Mouse (Mus musculus): Measurements from ENCODE around the gene Gphb5.
"Not testable (repeated sequence)": the region's sequence is repeated elsewhere in the genome, so short reads cannot be mapped to it uniquely, and the experiment has no call there.

Gene Gphb5

DNA sequence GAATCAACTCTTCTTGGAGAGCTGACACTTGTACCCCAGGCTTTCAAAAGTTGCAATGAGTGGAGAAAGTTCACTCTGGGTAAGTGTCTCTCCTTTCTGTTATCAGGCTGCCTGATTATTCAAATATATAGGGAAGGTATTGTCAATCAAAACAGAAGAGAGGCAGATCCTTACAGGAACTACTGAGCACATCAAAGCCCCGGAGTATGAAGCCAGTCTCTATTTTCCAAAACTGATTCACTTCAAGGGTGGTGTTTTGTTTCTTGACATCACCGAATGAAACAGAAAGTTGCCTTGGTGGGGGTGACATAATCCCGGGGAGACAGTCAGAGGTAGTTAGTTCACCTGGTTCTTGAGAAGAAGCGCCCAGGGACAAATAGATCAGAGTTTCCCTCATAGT lies at the start of gene Gphb5:
Gene Gphb5 (minus strand): TSS at position 101 of the 400 bp plus-strand sequence.
- no peak for DNase-seq (ENCODE audit: low spot score in 2 of 2)

- DNase-seq (ENCODE audit: low spot score in 2 of 2) = no peak
Observed at GRCm38 (mm10) chr12:75466206-75466605, 49.6 kb upstream of the Gphb5 start.

DNA sequence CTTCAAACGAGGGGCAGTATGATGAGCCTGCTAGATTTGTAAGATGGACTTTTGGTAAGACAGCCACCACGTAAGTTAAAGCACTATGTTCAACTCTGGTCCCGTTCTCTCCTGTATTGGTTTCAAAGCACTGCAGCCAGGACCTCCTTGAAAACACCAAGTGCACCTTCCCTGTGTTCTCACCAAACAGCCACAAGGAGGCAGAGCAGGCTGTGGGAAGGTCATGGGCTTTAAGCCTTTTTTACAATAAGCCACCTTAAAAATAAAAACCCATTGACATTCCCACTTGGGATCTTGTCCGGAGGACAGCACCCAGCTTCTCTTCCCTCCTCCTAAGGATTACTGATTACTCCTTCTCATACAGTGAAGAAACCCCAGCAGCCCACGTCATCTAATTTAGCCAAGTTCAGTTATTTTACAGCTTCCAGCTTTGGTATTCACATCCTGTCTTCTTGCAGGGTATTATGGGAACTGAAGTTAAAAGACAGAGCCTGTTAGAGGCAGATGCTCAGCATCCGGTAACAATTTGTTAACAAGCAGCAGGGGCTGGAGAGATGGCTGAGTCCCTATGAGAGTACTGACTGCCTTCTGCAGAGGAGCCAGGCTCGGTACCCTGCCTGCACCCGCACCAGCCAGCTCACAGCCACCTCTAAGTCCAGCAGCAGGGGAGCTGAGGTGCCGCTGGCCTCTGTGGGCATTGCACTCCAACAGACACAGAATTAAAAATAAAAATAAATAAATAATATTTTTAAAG lies 47.6 kb upstream of the Gphb5 start:
- peak; percentile 26 to 28 for DNase-seq (ENCODE audit: low spot score in 2 of 2)

GRCm38 (mm10) chr12:75460561-75460960 lies 44.0 kb upstream of the Gphb5 start:
- no peak for DNase-seq (ENCODE audit: low spot score in 2 of 2)

GRCm38 (mm10) chr12:75459656-75460055 lies 43.1 kb upstream of the Gphb5 start:
- DNase-seq (ENCODE audit: low spot score in 2 of 2) = no peak

GRCm38 (mm10) chr12:75453441-75453840 lies 36.9 kb upstream of the Gphb5 start:
- no peak for DNase-seq (ENCODE audit: low spot score in 2 of 2)

- DNase-seq (ENCODE audit: low spot score in 2 of 2) = no peak
Observed at GRCm38 (mm10) chr12:75453027-75453426, 36.4 kb upstream of the Gphb5 start.

GRCm38 (mm10) chr12:75450592-75450991 lies 34.0 kb upstream of the Gphb5 start:
- DNase-seq (ENCODE audit: low spot score in 2 of 2) = no peak

GRCm38 (mm10) chr12:75450011-75450410 lies 33.4 kb upstream of the Gphb5 start:
- DNase-seq (ENCODE audit: low spot score in 2 of 2) = peak in 1 of 2 experiments; percentile 23

DNA sequence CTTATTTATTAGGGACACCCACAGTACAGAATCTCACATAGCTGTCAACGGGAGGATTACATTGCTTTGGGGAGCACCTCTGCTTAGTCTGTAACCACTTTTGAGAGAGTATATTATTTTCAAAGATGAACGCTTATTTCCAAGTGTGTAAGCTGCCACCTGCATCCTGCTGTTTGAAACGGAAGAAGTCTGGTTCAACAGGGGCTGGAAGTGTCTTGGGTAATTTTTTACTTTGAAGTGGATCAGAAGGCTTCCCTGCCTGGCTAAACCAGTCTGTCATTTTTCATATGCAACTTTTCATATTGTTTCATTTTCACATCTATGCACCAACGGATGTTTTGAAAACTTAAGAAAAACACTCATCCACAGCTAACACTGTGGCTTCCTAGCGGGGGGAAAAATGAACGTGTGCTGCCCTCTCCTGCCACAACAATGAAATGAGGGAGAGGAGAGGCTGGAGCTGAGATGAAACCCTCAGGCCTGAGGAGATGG lies 32.9 kb upstream of the Gphb5 start:
- no peak for DNase-seq (ENCODE audit: low spot score in 2 of 2)

- peak in 1 of 2 experiments; percentile 36 for DNase-seq (ENCODE audit: low spot score in 2 of 2)
Observed at GRCm38 (mm10) chr12:75448921-75449320, 32.3 kb upstream of the Gphb5 start.

DNA sequence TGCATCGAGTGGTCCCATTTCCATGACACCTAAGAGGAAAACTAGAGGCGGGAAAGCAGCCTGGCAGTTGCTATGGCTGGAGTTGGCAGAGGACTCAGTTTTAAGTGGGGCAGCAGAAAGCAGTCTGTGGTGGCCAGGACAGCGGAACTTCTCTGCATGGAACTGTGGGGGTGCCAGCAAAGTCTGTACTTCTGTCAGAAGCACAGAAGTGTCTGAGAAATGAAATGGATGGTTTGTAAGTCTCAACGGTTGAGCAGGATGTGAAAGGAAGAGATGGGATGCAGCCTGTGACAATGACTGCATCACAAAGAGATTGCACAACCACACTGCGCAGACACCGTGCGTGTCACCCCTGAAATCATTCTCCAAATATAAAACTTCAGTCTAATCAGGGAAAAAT lies 29.7 kb upstream of the Gphb5 start:
- no peak for DNase-seq (ENCODE audit: low spot score in 2 of 2)

GRCm38 (mm10) chr12:75432400-75432799 lies 15.8 kb upstream of the Gphb5 start:
- DNase-seq (ENCODE audit: low spot score in 2 of 2) = not testable (repeated sequence)

GRCm38 (mm10) chr12:75429685-75430396 lies 13.3 kb upstream of the Gphb5 start:
- DNase-seq (ENCODE audit: low spot score in 2 of 2) = no peak

GRCm38 (mm10) chr12:75428719-75429118 lies 12.1 kb upstream of the Gphb5 start:
- DNase-seq (ENCODE audit: low spot score in 2 of 2) = no peak

DNA sequence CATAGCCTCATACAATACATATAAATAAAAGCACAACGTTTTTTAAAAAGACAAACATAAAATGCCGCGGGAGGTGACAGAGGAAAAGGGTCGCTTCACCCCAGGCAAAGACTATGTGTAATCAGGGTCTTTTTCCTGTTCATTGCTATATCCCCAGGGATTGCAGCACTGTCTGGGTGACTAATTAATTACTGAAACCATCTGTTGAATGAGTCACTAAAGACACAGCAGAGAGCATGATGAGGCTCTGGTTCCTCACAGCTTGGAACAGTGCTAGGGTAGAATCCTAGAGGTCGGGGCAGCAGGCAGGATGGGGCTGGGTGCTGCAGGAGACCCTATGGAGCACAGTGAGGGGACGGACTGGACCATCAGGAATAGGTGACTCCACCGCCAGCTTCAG lies 9.3 kb upstream of the Gphb5 start:
- DNase-seq (ENCODE audit: low spot score in 2 of 2) = no peak

GRCm38 (mm10) chr12:75424817-75425216 lies 8.2 kb upstream of the Gphb5 start:
- DNase-seq (ENCODE audit: low spot score in 2 of 2) = no peak

GRCm38 (mm10) chr12:75424359-75424758 lies 7.8 kb upstream of the Gphb5 start:
- no peak for DNase-seq (ENCODE audit: low spot score in 2 of 2)

- no peak for DNase-seq (ENCODE audit: low spot score in 2 of 2)
Observed at GRCm38 (mm10) chr12:75414991-75415390, 1.6 kb downstream of the Gphb5 start.

GRCm38 (mm10) chr12:75412964-75413363 lies 3.6 kb downstream of the Gphb5 start:
- DNase-seq (ENCODE audit: low spot score in 2 of 2) = no peak

DNA sequence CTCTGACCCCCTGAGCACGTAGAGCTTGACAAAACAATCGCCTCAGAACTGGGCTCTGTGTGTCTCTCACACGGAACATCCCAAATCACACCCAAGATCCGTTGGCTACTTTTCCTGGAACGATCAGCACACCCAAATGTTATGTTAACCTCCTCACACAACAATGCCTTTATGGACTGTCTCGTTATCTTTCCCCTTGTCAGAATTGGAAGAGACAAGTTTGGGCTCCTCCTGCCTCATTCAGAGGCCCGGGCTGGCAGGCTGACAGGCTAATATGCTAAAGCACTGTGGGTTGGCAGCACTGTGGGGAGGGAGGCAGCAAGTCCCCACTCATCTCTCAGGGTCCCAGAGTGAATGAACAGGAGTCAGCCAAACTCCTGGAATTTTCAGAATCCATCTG lies 19.5 kb downstream of the Gphb5 start:
- DNase-seq (ENCODE audit: low spot score in 2 of 2) = peak in 1 of 2 experiments; percentile 6

DNA sequence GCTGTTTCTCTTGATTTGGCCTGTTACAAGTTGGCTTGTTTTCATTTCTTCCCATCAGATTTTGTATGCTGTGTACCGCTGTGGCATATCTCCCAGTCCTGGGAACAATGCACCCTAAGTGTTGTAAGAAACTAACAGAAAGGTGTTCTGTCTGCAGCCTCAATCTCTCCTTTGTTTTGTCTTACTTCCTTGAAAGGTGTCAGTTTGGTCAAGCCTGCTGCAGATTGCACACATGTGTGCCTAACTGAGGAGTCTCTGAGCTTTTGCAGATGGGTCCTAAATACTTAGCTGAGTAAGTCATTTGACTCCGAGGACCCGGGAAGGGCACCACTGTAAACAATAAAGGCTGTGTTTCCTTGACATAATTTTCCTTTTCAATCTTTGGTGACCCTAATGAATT lies 20.0 kb downstream of the Gphb5 start:
- no peak for DNase-seq (ENCODE audit: low spot score in 2 of 2)

All from urinary bladder, postnatal 36 days (tissue).